Mouse (Mus musculus): ENCODE results near the gene Apoc4. TPM values are rescaled to one million over a fixed set of nuclear protein-coding genes. Genes with fewer than 3 reads are reported as not detected.

Apoc4 gene
- polyA plus RNA-seq, 1 experiment from 2014 or later, result not detected

DNA sequence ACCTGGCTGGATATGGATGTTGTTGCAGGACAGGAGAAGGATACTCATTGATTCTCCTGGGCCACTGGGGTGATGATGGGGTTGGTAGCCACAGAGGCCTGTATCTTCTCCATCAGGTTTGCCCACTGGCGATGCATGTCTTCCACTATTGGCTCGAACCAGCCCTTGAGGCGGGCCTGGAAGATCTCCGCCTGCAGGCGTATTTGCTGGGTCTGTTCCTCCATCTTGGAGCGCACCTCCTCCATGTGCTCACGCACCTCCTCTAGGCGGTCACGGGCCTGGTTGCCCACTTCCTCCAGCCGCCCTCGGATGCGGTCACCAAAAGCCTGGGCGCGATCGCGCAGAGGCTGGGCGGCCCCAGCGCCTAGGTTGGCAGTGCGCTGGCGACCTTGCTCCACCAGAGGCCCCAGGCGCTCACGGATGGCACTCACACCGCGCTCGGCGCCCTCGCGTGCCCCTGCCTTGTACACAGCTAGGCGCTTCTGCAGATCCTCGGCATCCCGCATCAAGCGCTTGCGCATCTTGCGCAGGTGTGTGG, 15.1 kb upstream of the Apoc4 start:
- DNase-seq (ENCODE audit: low spot score) (no peak), ATAC-seq (ENCODE audit: insufficient number of reproducible peaks, low FRiP score, low TSS enrichment, low read depth) (no peak)
- no peak overlapping the region for H3K27ac ChIP-seq (replicated peaks; ENCODE audit: low read depth, low read length)
- H3K36me3 ChIP-seq (ENCODE audit: control insufficient read depth, insufficient read depth, low read length), result no peaks in the 10 kb centered on the region
- H3K27me3 ChIP-seq (ENCODE audit: control insufficient read depth, insufficient read depth, low read length), result no peaks in the 10 kb centered on the region
- H3K4me1 ChIP-seq (ENCODE audit: control insufficient read depth, insufficient read depth, low read length), result peaks cover 12% of the 10 kb centered on the region
- no peaks in the 10 kb centered on the region for H3K9me3 ChIP-seq (ENCODE audit: control insufficient read depth, low read length)
- H3K9ac ChIP-seq (ENCODE audit: low read length), result no peak overlapping the region
- no peak overlapping the region for H3K4me2 ChIP-seq (ENCODE audit: low read depth, severe bottlenecking)
- WGBS, result 93% methylated on average over 34 of the region's 34 CpGs
- no peak overlapping the region for H3K4me3 ChIP-seq (ENCODE audit: low read depth, low read length)

DNA sequence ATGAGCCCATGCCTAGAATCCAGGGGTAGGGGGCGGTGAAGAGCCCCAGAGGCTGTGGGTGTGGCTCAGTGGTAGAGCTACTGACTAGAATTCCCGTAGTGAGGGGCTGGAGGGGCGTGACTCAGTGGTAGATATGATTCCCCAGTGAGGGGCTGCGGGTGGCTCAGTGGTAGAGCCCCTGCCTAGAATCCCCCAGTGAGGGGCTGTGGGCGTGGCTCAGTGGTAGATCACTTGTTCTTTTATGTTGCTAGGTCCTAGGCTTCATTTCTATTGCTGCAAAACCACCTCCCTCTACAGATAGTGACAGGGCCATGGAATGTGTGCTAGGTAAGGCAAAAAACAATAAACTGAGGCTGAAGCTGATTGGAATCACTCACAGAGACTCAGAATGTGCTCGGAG, 14.6 kb upstream of the Apoc4 start:
- ATAC-seq (ENCODE audit: insufficient number of reproducible peaks, low FRiP score, low TSS enrichment, low read depth), result no peak
- Histone ChIP-seq H3K9me3 (ENCODE audit: control insufficient read depth, low read length) (no peaks in the 10 kb centered on the region), H3K4me3 (ENCODE audit: low read depth, low read length) (no peak overlapping the region), H3K9ac (ENCODE audit: low read length) (no peak overlapping the region), H3K4me2 (ENCODE audit: low read depth, severe bottlenecking) (no peak overlapping the region), H3K27me3 (ENCODE audit: control insufficient read depth, insufficient read depth, low read length) (no peaks in the 10 kb centered on the region), H3K4me1 (ENCODE audit: control insufficient read depth, insufficient read depth, low read length) (peaks cover 10% of the 10 kb centered on the region), H3K36me3 (ENCODE audit: control insufficient read depth, insufficient read depth, low read length) (no peaks in the 10 kb centered on the region), H3K27ac (replicated peaks; ENCODE audit: low read depth, low read length) (no peak overlapping the region)
- WGBS, result 86% methylated on average over 6 of the region's 6 CpGs
- DNase-seq (ENCODE audit: low spot score), result no peak

DNA sequence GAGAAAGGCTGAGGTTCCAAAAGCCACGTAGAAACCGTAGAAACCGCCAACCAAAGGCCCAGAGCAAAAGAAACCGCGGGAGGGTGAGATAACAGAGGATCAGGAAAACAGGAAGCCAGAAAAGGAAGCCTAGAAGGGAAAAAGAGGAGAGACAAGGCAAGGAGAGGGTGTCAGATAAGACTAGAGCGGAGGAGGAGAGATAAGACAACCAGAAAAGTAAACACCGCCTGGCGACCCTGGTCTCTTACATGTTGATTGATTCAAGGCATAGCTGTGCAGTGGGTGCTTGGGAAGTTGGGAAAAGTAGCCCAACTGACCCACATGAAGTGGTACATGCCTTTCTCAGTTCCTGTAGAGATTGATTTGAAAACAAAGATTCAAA, 13.9 kb upstream of the Apoc4 start:
- Histone ChIP-seq H3K9me3 (ENCODE audit: control insufficient read depth, low read length) (no peaks in the 10 kb centered on the region), H3K4me3 (ENCODE audit: low read depth, low read length) (no peak overlapping the region), H3K27ac (replicated peaks; ENCODE audit: low read depth, low read length) (no peak overlapping the region), H3K27me3 (ENCODE audit: control insufficient read depth, insufficient read depth, low read length) (no peaks in the 10 kb centered on the region), H3K4me2 (ENCODE audit: low read depth, severe bottlenecking) (no peak overlapping the region), H3K9ac (ENCODE audit: low read length) (no peak overlapping the region), H3K4me1 (ENCODE audit: control insufficient read depth, insufficient read depth, low read length) (peaks cover 8% of the 10 kb centered on the region), H3K36me3 (ENCODE audit: control insufficient read depth, insufficient read depth, low read length) (no peaks in the 10 kb centered on the region)
- DNase-seq (ENCODE audit: low spot score), result no peak
- 53% methylated on average over 8 of the region's 8 CpGs for WGBS
- no peak for ATAC-seq (ENCODE audit: insufficient number of reproducible peaks, low FRiP score, low TSS enrichment, low read depth)

DNA sequence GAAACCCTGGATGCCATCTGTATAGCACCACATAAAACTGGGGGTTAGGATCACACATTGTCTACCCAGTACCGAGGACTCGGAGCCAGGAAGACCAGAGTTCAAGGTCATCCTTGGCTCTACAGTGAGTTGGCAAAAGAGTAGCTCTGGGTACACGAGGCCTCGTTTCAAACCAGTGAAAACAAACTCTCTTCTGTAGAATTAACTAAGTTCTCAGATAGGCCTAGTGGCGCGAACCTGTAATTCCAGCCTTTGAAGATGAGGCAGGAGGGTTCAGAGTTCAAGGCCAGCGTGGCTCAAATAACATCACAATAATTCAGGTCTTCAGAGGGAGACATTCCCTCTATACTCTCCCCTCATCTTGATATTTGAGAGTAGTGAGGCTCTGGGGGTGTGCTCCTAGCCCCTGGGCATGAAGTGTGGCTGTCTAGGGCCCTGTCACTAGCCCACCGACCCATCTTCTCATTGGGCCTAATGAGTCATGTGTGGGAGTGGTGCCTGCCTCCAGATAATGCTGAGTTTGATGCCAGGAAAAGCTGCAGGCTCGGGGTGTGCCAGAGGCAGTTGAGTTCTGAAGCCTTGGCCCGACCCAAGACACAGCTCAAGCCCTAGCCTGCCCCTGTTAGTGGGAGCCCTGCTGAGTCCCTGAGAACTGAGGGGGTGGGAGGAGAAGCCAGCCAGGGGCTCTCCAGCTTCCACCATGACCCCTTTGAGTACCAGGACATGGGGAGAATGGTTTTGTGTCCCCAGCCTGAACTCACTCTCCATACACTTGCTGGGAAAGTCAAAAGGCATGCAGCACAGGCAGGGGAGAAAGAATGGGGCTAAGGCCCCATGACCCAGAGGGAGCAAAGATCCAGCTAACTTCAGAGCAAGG, 13.3 kb upstream of the Apoc4 start:
- ATAC-seq (ENCODE audit: insufficient number of reproducible peaks, low FRiP score, low TSS enrichment, low read depth) (no peak), DNase-seq (ENCODE audit: low spot score) (no peak)

DNA sequence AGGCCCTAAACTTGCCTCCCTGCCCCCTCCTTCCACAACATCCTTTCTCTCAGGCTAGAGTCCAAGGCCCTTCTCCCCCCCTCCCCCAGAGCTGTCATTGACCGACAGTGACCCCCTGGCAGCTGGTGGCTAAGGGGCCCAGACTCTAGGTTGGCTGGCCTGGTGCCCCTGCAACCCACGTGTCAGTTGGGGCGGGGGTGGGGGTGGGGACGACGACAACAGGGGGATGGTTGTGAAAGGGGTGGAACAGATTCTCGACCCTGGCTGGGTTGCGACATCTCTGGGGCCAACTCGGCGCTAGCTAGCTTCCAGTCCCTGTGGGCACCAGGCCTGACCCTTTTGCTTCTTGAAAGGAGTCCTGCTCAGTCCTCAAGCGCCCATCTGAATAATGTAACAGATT, 12.1 kb upstream of the Apoc4 start:
- Histone ChIP-seq H3K4me3 (ENCODE audit: low read depth, low read length) (no peak overlapping the region), H3K4me2 (ENCODE audit: low read depth, severe bottlenecking) (no peak overlapping the region), H3K4me1 (ENCODE audit: control insufficient read depth, insufficient read depth, low read length) (no peaks in the 10 kb centered on the region; the same call in 1 of the 2 replicates), H3K36me3 (ENCODE audit: control insufficient read depth, insufficient read depth, low read length) (no peaks in the 10 kb centered on the region), H3K27ac (replicated peaks; ENCODE audit: low read depth, low read length) (no peak overlapping the region), H3K9me3 (ENCODE audit: control insufficient read depth, low read length) (no peaks in the 10 kb centered on the region), H3K9ac (ENCODE audit: low read length) (no peak overlapping the region), H3K27me3 (ENCODE audit: control insufficient read depth, insufficient read depth, low read length) (no peaks in the 10 kb centered on the region)
- 21% methylated on average over 10 of the region's 10 CpGs for WGBS
- no peak for DNase-seq (ENCODE audit: low spot score)
- no peak for ATAC-seq (ENCODE audit: insufficient number of reproducible peaks, low FRiP score, low TSS enrichment, low read depth)

More for the DNA sequence above, 13.3 kb upstream of the Apoc4 start:
- Histone ChIP-seq H3K27ac (replicated peaks; ENCODE audit: low read depth, low read length) (no peak overlapping the region), H3K4me3 (ENCODE audit: low read depth, low read length) (no peak overlapping the region), H3K4me2 (ENCODE audit: low read depth, severe bottlenecking) (no peak overlapping the region), H3K9ac (ENCODE audit: low read length) (no peak overlapping the region), H3K36me3 (ENCODE audit: control insufficient read depth, insufficient read depth, low read length) (no peaks in the 10 kb centered on the region), H3K9me3 (ENCODE audit: control insufficient read depth, low read length) (no peaks in the 10 kb centered on the region), H3K27me3 (ENCODE audit: control insufficient read depth, insufficient read depth, low read length) (no peaks in the 10 kb centered on the region), H3K4me1 (ENCODE audit: control insufficient read depth, insufficient read depth, low read length) (peaks cover 8% of the 10 kb centered on the region)
- 88% methylated on average over 10 of the region's 10 CpGs for WGBS

DNA sequence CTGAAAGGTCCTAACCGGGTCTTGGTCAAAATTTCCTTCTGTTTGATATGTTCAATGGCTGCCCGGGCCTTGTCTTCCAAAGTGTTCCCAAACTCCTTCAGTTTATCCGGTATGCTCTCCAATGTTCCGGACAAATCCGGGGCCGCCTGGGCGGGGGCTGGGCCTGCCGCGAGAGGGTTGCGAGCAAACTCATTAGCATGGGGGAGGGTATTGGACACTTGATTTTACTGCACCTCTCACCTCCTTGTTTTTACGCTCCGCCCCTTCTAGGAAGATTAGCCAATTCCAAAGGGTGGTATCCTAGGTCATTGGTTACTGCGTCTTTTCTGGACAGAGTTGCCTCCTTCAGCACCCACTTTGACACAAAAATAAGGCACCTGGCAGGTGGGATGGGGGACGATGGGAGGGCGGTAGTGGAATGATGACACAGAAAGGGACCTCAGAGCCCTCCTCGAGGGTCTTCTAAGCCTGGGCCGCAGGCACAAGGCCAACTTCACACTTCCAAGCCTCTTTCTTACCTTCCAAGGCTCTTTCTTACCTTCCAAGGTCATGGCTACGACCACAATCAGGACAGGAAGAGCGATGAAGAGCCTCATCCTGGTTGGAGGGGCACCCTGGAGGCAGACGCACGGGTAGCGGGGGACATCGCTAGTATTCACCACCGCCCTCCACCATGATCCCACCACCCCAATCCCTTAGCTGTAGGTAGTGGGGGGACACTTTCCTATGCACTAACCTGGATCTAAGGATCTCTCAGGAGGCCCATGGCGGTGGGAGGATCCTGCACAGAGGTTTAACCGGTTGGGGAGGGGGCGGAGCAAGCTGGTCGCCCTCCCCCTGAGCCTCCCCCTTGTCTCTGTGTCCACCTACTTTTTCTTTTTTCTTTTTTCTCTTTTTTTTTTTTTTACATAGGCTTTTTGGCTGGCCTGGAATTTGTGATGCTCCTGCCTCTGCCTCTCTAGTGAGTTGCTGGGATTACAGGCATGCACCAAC, 10.9 kb upstream of the Apoc4 start, which contains the start of gene Apoc1:
TSS of gene Apoc1 (minus strand) at position 788 of the 993 bp plus-strand sequence.
- Histone ChIP-seq H3K4me1 (ENCODE audit: control insufficient read depth, insufficient read depth, low read length) (no peaks in the 10 kb centered on the region), H3K27ac (replicated peaks; ENCODE audit: low read depth, low read length) (no peak within 1 kb of the TSS), H3K9ac (ENCODE audit: low read length) (no peak within 1 kb of the TSS), H3K4me2 (ENCODE audit: low read depth, severe bottlenecking) (no peak within 1 kb of the TSS), H3K9me3 (ENCODE audit: control insufficient read depth, low read length) (no peaks in the 10 kb centered on the region), H3K4me3 (ENCODE audit: low read depth, low read length) (no peak within 1 kb of the TSS), H3K36me3 (ENCODE audit: control insufficient read depth, insufficient read depth, low read length) (no peaks in the 10 kb centered on the region), H3K27me3 (ENCODE audit: control insufficient read depth, insufficient read depth, low read length) (no peaks in the 10 kb centered on the region)
- WGBS, result 38% methylated on average over 28 of the region's 28 CpGs
- DNase-seq (ENCODE audit: low spot score) (no peak), ATAC-seq (ENCODE audit: insufficient number of reproducible peaks, low FRiP score, low TSS enrichment, low read depth) (no peak)

DNA sequence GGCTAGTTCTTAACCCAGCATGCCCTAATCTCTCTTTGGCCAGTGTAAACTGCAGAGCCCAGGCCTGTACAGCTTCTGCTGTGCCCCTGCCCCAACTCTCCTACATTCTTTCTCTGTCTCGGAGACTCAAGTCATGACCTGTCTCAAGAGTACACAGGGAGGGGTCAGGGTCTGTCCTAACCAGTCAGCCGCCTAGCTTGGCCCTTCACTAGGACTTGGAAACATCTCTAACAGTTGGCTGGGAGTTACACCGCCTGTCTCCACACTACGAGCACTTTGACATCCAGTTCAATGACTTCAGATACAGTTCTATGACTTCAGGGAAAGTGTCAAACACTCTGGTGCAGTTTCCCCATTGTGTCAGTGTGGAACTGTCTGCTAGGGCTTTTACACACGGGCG, 10.2 kb upstream of the Apoc4 start:
- Histone ChIP-seq H3K4me3 (ENCODE audit: low read depth, low read length) (no peak overlapping the region), H3K9me3 (ENCODE audit: control insufficient read depth, low read length) (no peaks in the 10 kb centered on the region), H3K4me1 (ENCODE audit: control insufficient read depth, insufficient read depth, low read length) (no peaks in the 10 kb centered on the region), H3K9ac (ENCODE audit: low read length) (no peak overlapping the region), H3K27me3 (ENCODE audit: control insufficient read depth, insufficient read depth, low read length) (no peaks in the 10 kb centered on the region), H3K4me2 (ENCODE audit: low read depth, severe bottlenecking) (no peak overlapping the region), H3K36me3 (ENCODE audit: control insufficient read depth, insufficient read depth, low read length) (no peaks in the 10 kb centered on the region), H3K27ac (replicated peaks; ENCODE audit: low read depth, low read length) (no peak overlapping the region)
- no peak for ATAC-seq (ENCODE audit: insufficient number of reproducible peaks, low FRiP score, low TSS enrichment, low read depth)
- WGBS, result 78% methylated on average over 6 of the region's 6 CpGs
- no peak for DNase-seq (ENCODE audit: low spot score)

DNA sequence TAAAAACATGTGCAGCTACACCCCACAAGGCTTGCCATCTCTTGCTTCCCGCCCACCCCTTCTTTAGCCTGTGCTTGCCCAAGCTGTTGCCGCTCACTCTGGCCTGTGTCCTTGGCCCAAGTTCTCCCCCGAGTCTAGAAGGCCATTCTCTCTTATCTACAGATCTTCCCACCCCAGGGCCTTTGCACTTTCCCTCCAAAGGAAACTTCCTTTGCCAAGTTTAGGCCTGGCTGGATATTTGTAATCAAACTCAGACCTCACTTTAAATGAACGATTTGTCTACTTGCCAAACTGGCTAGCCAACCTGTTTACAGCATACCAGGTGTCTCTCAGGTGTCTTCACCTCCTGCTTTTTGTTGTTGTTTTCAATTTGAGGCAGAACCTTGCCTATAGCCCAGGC, 9.6 kb upstream of the Apoc4 start:
- H3K27ac ChIP-seq (replicated peaks; ENCODE audit: low read depth, low read length), result no peak overlapping the region
- no peak for ATAC-seq (ENCODE audit: insufficient number of reproducible peaks, low FRiP score, low TSS enrichment, low read depth)
- DNase-seq (ENCODE audit: low spot score), result no peak
- no peaks in the 10 kb centered on the region for H3K9me3 ChIP-seq (ENCODE audit: control insufficient read depth, low read length)
- no peak overlapping the region for H3K4me3 ChIP-seq (ENCODE audit: low read depth, low read length)
- H3K36me3 ChIP-seq (ENCODE audit: control insufficient read depth, insufficient read depth, low read length), result no peaks in the 10 kb centered on the region
- no peak overlapping the region for H3K9ac ChIP-seq (ENCODE audit: low read length)
- H3K4me1 ChIP-seq (ENCODE audit: control insufficient read depth, insufficient read depth, low read length), result no peaks in the 10 kb centered on the region
- no peaks in the 10 kb centered on the region for H3K27me3 ChIP-seq (ENCODE audit: control insufficient read depth, insufficient read depth, low read length)
- 90% methylated on average over 4 of the region's 4 CpGs for WGBS
- no peak overlapping the region for H3K4me2 ChIP-seq (ENCODE audit: low read depth, severe bottlenecking)

All from limb, embryonic 11.5 days (tissue).